Mouse (Mus musculus): ENCODE data around the gene C130026I21Rik.
"Not testable (repeated sequence)": the region's sequence is repeated elsewhere in the genome, so short reads cannot be mapped to it uniquely, and the experiment has no call there.

DNA sequence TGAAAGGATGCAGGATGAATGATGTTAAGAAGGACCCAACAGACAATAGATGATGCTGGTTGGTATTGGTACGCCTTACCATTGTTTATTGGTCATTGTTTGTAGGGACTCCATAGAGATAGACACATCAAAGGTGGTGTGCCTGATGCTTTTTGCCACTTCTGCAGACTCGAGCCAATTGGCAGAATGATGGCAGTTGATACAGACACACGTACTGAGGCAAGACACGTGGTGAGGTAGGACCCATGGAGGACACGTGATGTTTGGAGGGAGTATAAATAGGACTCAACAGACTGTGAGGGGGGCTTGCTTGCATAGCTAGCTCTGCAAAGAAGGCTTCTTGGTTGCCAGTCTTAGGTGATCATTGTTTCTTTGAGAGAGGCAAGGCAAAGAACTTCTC, 115.2 kb downstream of the C130026I21Rik start:
- TF ChIP-seq POLR2A (IDR thresholded peaks at IDR 0.05; ENCODE audit: borderline replicate concordance, insufficient read depth, low read length); CTCF (IDR thresholded peaks at IDR 0.05; ENCODE audit: borderline replicate concordance, insufficient read depth, low read depth, low read length): not testable (repeated sequence)
